ENCODE assay signal across 16 mouse cellular contexts in genomic region chr1:58289863-58290469, GRCm38 (mm10). TPM values are rescaled to one million over a fixed set of nuclear protein-coding genes. Genes with fewer than 3 reads are reported as not detected.
DNase-seq lines count a peak whose midpoint lies in the region; ATAC-seq and TF ChIP-seq lines count a peak whose summit lies in the region.
"Had no signal": no experiment of that assay in that cellular context is flagged by ENCODE, and none has a peak within 500 bp of the region (broad histone marks: within the 10 kb centered on the region; RNA-seq: fewer than 3 reads in every experiment).

No protein-coding gene starts in this region.

- no peak overlapping the region for H3K27ac ChIP-seq in heart, embryonic 14.5 days (replicated peaks in 1 of 2; ENCODE audit: control insufficient read depth in 1 of 2, insufficient read depth in 1 of 2, low read depth in 2 of 2, low read length in 2 of 2)
- H3K27ac ChIP-seq in bone marrow macrophage, adult 2 months (ENCODE audit: insufficient read depth, low read depth, low read length): no peak overlapping the region
- H3K27ac ChIP-seq: hindbrain, embryonic 10.5 days; intestine, embryonic 15.5 days; limb, embryonic 12.5 days had no signal

- intact Hi-C loops in left cerebral cortex, postnatal 10 days (cut with DNase I): loop anchor here (5.0 kb wide), 1 partner anchor 868 kb away; no protein-coding TSS in a partner anchor
- intact Hi-C loops in left cerebral cortex, postnatal 36 days (cut with DNase I): loop anchor here (10.0 kb wide), 1 partner anchor 325 kb away; no protein-coding TSS in a partner anchor

- ATAC-seq in heart, embryonic 14.5 days (ENCODE audit: insufficient number of reproducible peaks, insufficient read depth, low FRiP score, low read depth): no peak
- ATAC-seq in granulocyte monocyte progenitor cell, adult 5-6 weeks (replicated peaks; ENCODE audit: poor library complexity, severe bottlenecking): no peak
- ATAC-seq: intestine, embryonic 15.5 days; liver, postnatal 0 days had no signal

- 32% methylated on average over 16 of the region's 16 CpGs for WGBS in heart, embryonic 14.5 days

- H3K4me3 ChIP-seq in heart, embryonic 14.5 days (ENCODE audit: control insufficient read depth in 1 of 2, insufficient read depth in 1 of 2, low read depth in 1 of 2, low read length in 2 of 2): peak overlapping the region in 1 of 2 experiments; percentile 13; a peak in 3 of 4 replicates
- H3K4me3 ChIP-seq in bone marrow macrophage, adult 2 months (ENCODE audit: insufficient read depth, low read length): peak overlapping the region; percentile 58
- H3K4me3 ChIP-seq: hindbrain, embryonic 10.5 days; intestine, embryonic 15.5 days; limb, embryonic 12.5 days had no signal

- peak overlapping the region; percentile 44; the same call in 1 of the 2 replicates for H3K9ac ChIP-seq in heart, embryonic 14.5 days (ENCODE audit: low read length)
- H3K9ac ChIP-seq: intestine, embryonic 15.5 days; limb, embryonic 12.5 days; liver, postnatal 0 days had no signal

- peak overlapping the region; percentile 40 for H3K4me2 ChIP-seq in heart, embryonic 14.5 days (ENCODE audit: low read length)
- H3K4me2 ChIP-seq: intestine, embryonic 15.5 days; limb, embryonic 12.5 days had no signal

- no peak for TF ChIP-seq POLR2A in bone marrow macrophage, adult 2 months (IDR thresholded peaks at IDR 0.05; ENCODE audit: borderline replicate concordance, low read depth, low read length)

- no peak for TF ChIP-seq CTCF in bone marrow macrophage, adult 2 months (IDR thresholded peaks at IDR 0.05; ENCODE audit: low read depth, low read length)

- no peaks in the 10 kb centered on the region for H3K9me3 ChIP-seq in heart, embryonic 14.5 days (ENCODE audit: control insufficient read depth, low read length)
- H3K9me3 ChIP-seq: hindbrain, embryonic 10.5 days; intestine, embryonic 15.5 days; limb, embryonic 12.5 days had no signal

- H3K4me1 ChIP-seq in heart, embryonic 14.5 days (ENCODE audit: control insufficient read depth in 2 of 2, insufficient read depth in 2 of 2, low read length in 2 of 2): peaks cover 5 to 7% of the 10 kb centered on the region in 2 experiments; a peak in 3 of 4 replicates
- peaks cover 10% of the 10 kb centered on the region for H3K4me1 ChIP-seq in bone marrow macrophage, adult 2 months (ENCODE audit: control insufficient read depth, insufficient read depth, low read length)

- H3K36me3 ChIP-seq in heart, embryonic 14.5 days (ENCODE audit: control insufficient read depth, insufficient read depth, low read length): no peaks in the 10 kb centered on the region
- H3K36me3 ChIP-seq: hindbrain, embryonic 10.5 days; intestine, embryonic 15.5 days; limb, embryonic 12.5 days had no signal

- DNase-seq in heart, adult 8-10 months (ENCODE audit: low spot score): no peak
- peak; percentile 34 to 50 for DNase-seq in left cerebral cortex, adult 18-20 months (ENCODE audit: low spot score in 2 of 2)
- no peak for DNase-seq in left cerebral cortex, postnatal 10 days (ENCODE audit: extremely low spot score in 1 of 2, low spot score in 2 of 2)
- DNase-seq in left cerebral cortex, postnatal 36 days (ENCODE audit: low spot score in 2 of 2): peak; percentile 27 to 35
- DNase-seq: adrenal gland, postnatal 14 days; kidney, postnatal 14 days; liver, postnatal 0 days had no signal

- no peaks in the 10 kb centered on the region for H3K27me3 ChIP-seq in heart, embryonic 14.5 days (ENCODE audit: control insufficient read depth, insufficient read depth, low read length)
- H3K27me3 ChIP-seq: CH12.LX; intestine, embryonic 15.5 days; limb, embryonic 12.5 days had no signal

RNA-seq across cellular contexts. Expression of gene Aox2, which starts 11.8 kb away (rescaled TPM):
- not detected in 2 replicates for polyA plus RNA-seq in heart, embryonic 14.5 days (2014; fragmentation: Nextera tagmentation; extraction: Ambion mirVana)
- total RNA-seq in heart, adult 8-10 months (2022): not detected
- not detected for total RNA-seq in left cerebral cortex, adult 18-20 months (2021)
- total RNA-seq in left cerebral cortex, postnatal 10 days (2021): under 1 TPM; 0.06 to 0.08 TPM
- 0.23 TPM in 1 of 2 replicates, not detected in the other for polyA plus RNA-seq in bone marrow macrophage, adult 2 months (2012; ENCODE audit: insufficient read depth, insufficient read length, missing spikeins)
- not detected for total RNA-seq in left cerebral cortex, postnatal 36 days (2021)
- total RNA-seq in granulocyte monocyte progenitor cell, adult 5-6 weeks (2014; fragmentation: Nextera tagmentation): 0.28 TPM in 1 of 2 replicates, not detected in the other
- total RNA-seq in granulocyte monocyte progenitor cell, adult 5-6 weeks (2017): 0.30 TPM in 1 of 2 replicates, not detected in the other
- total RNA-seq: CH12.LX; megakaryocyte-erythroid progenitor cell, adult 5-6 weeks had no signal
- polyA plus RNA-seq: cortical plate, adult 2 months had no signal

Comparison
In these comparisons a context has a peak if more than half of its experiments do, and no peak if none do; other contexts are left out.
1. DNase-seq: peak in left cerebral cortex, adult 18-20 months (2 of 2) and left cerebral cortex, postnatal 36 days (2 of 2); none in heart, adult 8-10 months (single experiment) and left cerebral cortex, postnatal 10 days (0 of 2).